Mouse (Mus musculus): ENCODE measurements around the gene Fads3. TPM values are rescaled to one million over a fixed set of nuclear protein-coding genes. Genes with fewer than 3 reads are reported as not detected.

Gene Fads3
- polyA plus RNA-seq, 1 experiment from 2014 or later = 7.3 TPM

- H3K36me3 ChIP-seq (ENCODE audit: control insufficient read depth, insufficient read depth) = peaks cover 25% of the 10 kb centered on the region
- no peaks in the 10 kb centered on the region for H3K9me3 ChIP-seq (replicated peaks; ENCODE audit: control insufficient read depth, low read length)
- ATAC-seq (ENCODE audit: low read depth) = no peak
- no peaks in the 10 kb centered on the region for H3K4me1 ChIP-seq (ENCODE audit: control insufficient read depth, low read depth, low read length)
- no peaks in the 10 kb centered on the region for H3K27me3 ChIP-seq (ENCODE audit: control insufficient read depth, insufficient read depth, low read depth, low read length)
- H3K9ac ChIP-seq (ENCODE audit: low read depth, low read length) = no peak overlapping the region
- H3K4me3 ChIP-seq (ENCODE audit: low read depth, low read length) = no peak overlapping the region
- 78% methylated on average over 4 of the region's 4 CpGs for WGBS (ENCODE audit: insufficient replicate concordance)
- H3K27ac ChIP-seq (ENCODE audit: low read length) = no peak overlapping the region
- H3K4me2 ChIP-seq (ENCODE audit: low read depth, low read length) = no peak overlapping the region
These were observed 45.6 kb downstream of the Fads3 start for GRCm38 (mm10) chr19:10086976-10087375.

- Histone ChIP-seq H3K4me3 (ENCODE audit: low read depth, low read length) (no peak overlapping the region), H3K27ac (ENCODE audit: low read length) (no peak overlapping the region), H3K4me2 (ENCODE audit: low read depth, low read length) (no peak overlapping the region), H3K9me3 (replicated peaks; ENCODE audit: control insufficient read depth, low read length) (no peaks in the 10 kb centered on the region), H3K36me3 (ENCODE audit: control insufficient read depth, insufficient read depth) (peaks cover 15% of the 10 kb centered on the region), H3K9ac (ENCODE audit: low read depth, low read length) (no peak overlapping the region), H3K27me3 (ENCODE audit: control insufficient read depth, insufficient read depth, low read depth, low read length) (no peaks in the 10 kb centered on the region), H3K4me1 (ENCODE audit: control insufficient read depth, low read depth, low read length) (peaks cover 14% of the 10 kb centered on the region)
- WGBS (ENCODE audit: insufficient replicate concordance) = 67% methylated on average over 4 of the region's 4 CpGs
- ATAC-seq (ENCODE audit: low read depth) = no peak
These were observed 52.5 kb downstream of the Fads3 start for GRCm38 (mm10) chr19:10093829-10094228.

GRCm38 (mm10) chr19:10094695-10095094, 53.3 kb downstream of the Fads3 start:
- no peak overlapping the region for H3K9ac ChIP-seq (ENCODE audit: low read depth, low read length)
- no peak overlapping the region for H3K4me3 ChIP-seq (ENCODE audit: low read depth, low read length)
- no peak for ATAC-seq (ENCODE audit: low read depth)
- no peak overlapping the region for H3K4me2 ChIP-seq (ENCODE audit: low read depth, low read length)
- H3K27me3 ChIP-seq (ENCODE audit: control insufficient read depth, insufficient read depth, low read depth, low read length) = no peaks in the 10 kb centered on the region
- peaks cover 16% of the 10 kb centered on the region for H3K4me1 ChIP-seq (ENCODE audit: control insufficient read depth, low read depth, low read length)
- H3K27ac ChIP-seq (ENCODE audit: low read length) = no peak overlapping the region
- 43% methylated on average over 4 of the region's 4 CpGs for WGBS (ENCODE audit: insufficient replicate concordance)
- H3K36me3 ChIP-seq (ENCODE audit: control insufficient read depth, insufficient read depth) = peaks cover 10% of the 10 kb centered on the region
- no peaks in the 10 kb centered on the region for H3K9me3 ChIP-seq (replicated peaks; ENCODE audit: control insufficient read depth, low read length)

- H3K4me1 ChIP-seq (ENCODE audit: control insufficient read depth, low read depth, low read length) = peaks cover 29% of the 10 kb centered on the region
These were observed 55.1 kb downstream of the Fads3 start for GRCm38 (mm10) chr19:10096371-10096876.

GRCm38 (mm10) chr19:10097826-10098225, 56.5 kb downstream of the Fads3 start:
- H3K27ac ChIP-seq (ENCODE audit: low read length) = no peak overlapping the region
- H3K4me3 ChIP-seq (ENCODE audit: low read depth, low read length) = no peak overlapping the region
- no peaks in the 10 kb centered on the region; the same call in 1 of the 2 replicates for H3K36me3 ChIP-seq (ENCODE audit: control insufficient read depth, insufficient read depth)
- 69% methylated on average over 5 of the region's 5 CpGs for WGBS (ENCODE audit: insufficient replicate concordance)
- ATAC-seq (ENCODE audit: low read depth) = no peak
- H3K4me1 ChIP-seq (ENCODE audit: control insufficient read depth, low read depth, low read length) = peaks cover 39% of the 10 kb centered on the region
- no peaks in the 10 kb centered on the region for H3K27me3 ChIP-seq (ENCODE audit: control insufficient read depth, insufficient read depth, low read depth, low read length)
- H3K9me3 ChIP-seq (replicated peaks; ENCODE audit: control insufficient read depth, low read length) = no peaks in the 10 kb centered on the region
- no peak overlapping the region for H3K4me2 ChIP-seq (ENCODE audit: low read depth, low read length)
- no peak overlapping the region for H3K9ac ChIP-seq (ENCODE audit: low read depth, low read length)

More at GRCm38 (mm10) chr19:10096371-10096876, 55.1 kb downstream of the Fads3 start:
- Histone ChIP-seq H3K9ac (ENCODE audit: low read depth, low read length) (no peak overlapping the region), H3K27me3 (ENCODE audit: control insufficient read depth, insufficient read depth, low read depth, low read length) (no peaks in the 10 kb centered on the region), H3K4me3 (ENCODE audit: low read depth, low read length) (no peak overlapping the region), H3K27ac (ENCODE audit: low read length) (no peak overlapping the region), H3K4me2 (ENCODE audit: low read depth, low read length) (no peak overlapping the region), H3K36me3 (ENCODE audit: control insufficient read depth, insufficient read depth) (no peaks in the 10 kb centered on the region; the same call in 1 of the 2 replicates), H3K9me3 (replicated peaks; ENCODE audit: control insufficient read depth, low read length) (no peaks in the 10 kb centered on the region)
- WGBS (ENCODE audit: insufficient replicate concordance) = 73% methylated on average over 2 of the region's 2 CpGs
- no peak for ATAC-seq (ENCODE audit: low read depth)

GRCm38 (mm10) chr19:10100631-10101071, 59.3 kb downstream of the Fads3 start:
- under 1% methylated on average over 21 of the region's 21 CpGs for WGBS (ENCODE audit: insufficient replicate concordance)

GRCm38 (mm10) chr19:10101341-10102053, 60.1 kb downstream of the Fads3 start, which contains the start of gene Fads2:
Gene Fads2 (minus strand): TSS chr19:10101746.
- Histone ChIP-seq H3K4me1 (ENCODE audit: control insufficient read depth, low read depth, low read length) (peaks cover 41% of the 10 kb centered on the region), H3K36me3 (ENCODE audit: control insufficient read depth, insufficient read depth) (no peaks in the 10 kb centered on the region), H3K4me2 (ENCODE audit: low read depth, low read length) (peak within 1 kb of the TSS; percentile 88), H3K9ac (ENCODE audit: low read depth, low read length) (peak within 1 kb of the TSS; percentile 66), H3K27ac (ENCODE audit: low read length) (peak within 1 kb of the TSS; percentile 71), H3K4me3 (ENCODE audit: low read depth, low read length) (peak within 1 kb of the TSS; percentile 67), H3K27me3 (ENCODE audit: control insufficient read depth, insufficient read depth, low read depth, low read length) (no peaks in the 10 kb centered on the region), H3K9me3 (replicated peaks; ENCODE audit: control insufficient read depth, low read length) (no peaks in the 10 kb centered on the region)
- under 1% methylated on average over 45 of the region's 57 CpGs for WGBS (ENCODE audit: insufficient replicate concordance)
- ATAC-seq (ENCODE audit: low read depth) = peak; percentile 85

More at GRCm38 (mm10) chr19:10100631-10101071, 59.3 kb downstream of the Fads3 start:
- H3K4me1 ChIP-seq (ENCODE audit: control insufficient read depth, low read depth, low read length) = peaks cover 43% of the 10 kb centered on the region
- H3K9me3 ChIP-seq (replicated peaks; ENCODE audit: control insufficient read depth, low read length) = no peaks in the 10 kb centered on the region
- H3K36me3 ChIP-seq (ENCODE audit: control insufficient read depth, insufficient read depth) = no peaks in the 10 kb centered on the region
- H3K9ac ChIP-seq (ENCODE audit: low read depth, low read length) = peak overlapping the region; percentile 66
- no peaks in the 10 kb centered on the region for H3K27me3 ChIP-seq (ENCODE audit: control insufficient read depth, insufficient read depth, low read depth, low read length)
- peak overlapping the region; percentile 67 for H3K4me3 ChIP-seq (ENCODE audit: low read depth, low read length)
- ATAC-seq (ENCODE audit: low read depth) = peak; percentile 59
- H3K4me2 ChIP-seq (ENCODE audit: low read depth, low read length) = peak overlapping the region; percentile 88
- peak overlapping the region; percentile 71 for H3K27ac ChIP-seq (ENCODE audit: low read length)

- H3K4me3 ChIP-seq (ENCODE audit: low read depth, low read length) = peak overlapping the region; percentile 67
- peaks cover 41% of the 10 kb centered on the region for H3K4me1 ChIP-seq (ENCODE audit: control insufficient read depth, low read depth, low read length)
- H3K36me3 ChIP-seq (ENCODE audit: control insufficient read depth, insufficient read depth) = no peaks in the 10 kb centered on the region
- peak overlapping the region; percentile 66 for H3K9ac ChIP-seq (ENCODE audit: low read depth, low read length)
- H3K27me3 ChIP-seq (ENCODE audit: control insufficient read depth, insufficient read depth, low read depth, low read length) = no peaks in the 10 kb centered on the region
- peak overlapping the region; percentile 88 for H3K4me2 ChIP-seq (ENCODE audit: low read depth, low read length)
- peak; percentile 6; the same call in 1 of the 2 replicates for ATAC-seq (ENCODE audit: low read depth)
- 7% methylated on average over 21 of the region's 25 CpGs for WGBS (ENCODE audit: insufficient replicate concordance)
- no peaks in the 10 kb centered on the region for H3K9me3 ChIP-seq (replicated peaks; ENCODE audit: control insufficient read depth, low read length)
- H3K27ac ChIP-seq (ENCODE audit: low read length) = peak overlapping the region; percentile 71
These were observed 60.8 kb downstream of the Fads3 start for GRCm38 (mm10) chr19:10102054-10102700.

- H3K4me2 ChIP-seq (ENCODE audit: low read depth, low read length) = no peak overlapping the region
- no peak for ATAC-seq (ENCODE audit: low read depth)
- no peaks in the 10 kb centered on the region for H3K36me3 ChIP-seq (ENCODE audit: control insufficient read depth, insufficient read depth)
- H3K4me1 ChIP-seq (ENCODE audit: control insufficient read depth, low read depth, low read length) = peaks cover 41% of the 10 kb centered on the region
- no peaks in the 10 kb centered on the region for H3K27me3 ChIP-seq (ENCODE audit: control insufficient read depth, insufficient read depth, low read depth, low read length)
- H3K9ac ChIP-seq (ENCODE audit: low read depth, low read length) = no peak overlapping the region
- 38% methylated on average over 6 of the region's 6 CpGs for WGBS (ENCODE audit: insufficient replicate concordance)
- H3K4me3 ChIP-seq (ENCODE audit: low read depth, low read length) = no peak overlapping the region
- peak overlapping the region; percentile 67 for H3K27ac ChIP-seq (ENCODE audit: low read length)
- no peaks in the 10 kb centered on the region for H3K9me3 ChIP-seq (replicated peaks; ENCODE audit: control insufficient read depth, low read length)
These were observed 62.9 kb downstream of the Fads3 start for GRCm38 (mm10) chr19:10104234-10104633.

All from liver, embryonic 16.5 days (tissue).